Mouse (Mus musculus) hindbrain, embryonic 16.5 days (tissue): Measurements from ENCODE around the gene Dpp6. TPM values are rescaled to one million over a fixed set of nuclear protein-coding genes. Genes with fewer than 3 reads are reported as not detected.

Experiments used
- ATAC-seq: fragments of 200-750 bp; cut with Nextera tagmentation; 2 replicates; pipeline ENCODE4 v1.8.0; 2017; ENCODE audit warnings: moderate TSS enrichment, moderate library complexity
- H3K27ac ChIP-seq: fragments of 300-500 bp; sonication (generic); 2 replicates; pipeline ENCODE4 v1.5.1; 2014; ENCODE audit warnings: low read depth, mild to moderate bottlenecking, control low read depth, low read length, moderate library complexity
- H3K27me3 ChIP-seq: fragments of 300-500 bp; sonication (generic); replicated peaks from 2 replicates; pipeline ENCODE4 v1.6.1; 2014; ENCODE audit warnings: low read length; ENCODE audit not compliant: control insufficient read depth, insufficient read depth
- H3K36me3 ChIP-seq: fragments of 300-500 bp; sonication (generic); 2 replicates; pipeline ENCODE4 v1.6.1; 2014; ENCODE audit warnings: mild to moderate bottlenecking, low read length, moderate library complexity, mixed read lengths; ENCODE audit not compliant: control insufficient read depth, insufficient read depth
- H3K4me1 ChIP-seq: fragments of 300-500 bp; sonication (generic); 2 replicates; pipeline ENCODE4 v1.6.1; 2014; ENCODE audit warnings: low read depth, low read length; ENCODE audit not compliant: control insufficient read depth, insufficient read depth
- H3K4me2 ChIP-seq: fragments of 300-500 bp; sonication (generic); 2 replicates; pipeline ENCODE4 v1.6.1; 2014; ENCODE audit warnings: mild to moderate bottlenecking, low read length, control low read depth, moderate library complexity
- H3K4me3 ChIP-seq: fragments of 300-500 bp; sonication (generic); 2 replicates; pipeline ENCODE4 v1.5.1; 2014; ENCODE audit warnings: mild to moderate bottlenecking, low read length, control low read depth, moderate library complexity
- H3K9ac ChIP-seq: fragments of 300-500 bp; sonication (generic); 2 replicates; pipeline ENCODE4 v1.6.1; 2014; ENCODE audit warnings: low read depth, mild to moderate bottlenecking, control low read depth, low read length, moderate library complexity
- H3K9me3 ChIP-seq: fragments of 300-500 bp; sonication (generic); 2 replicates; pipeline ENCODE4 v1.6.1; 2014; ENCODE audit warnings: mild to moderate bottlenecking, low read length, moderate library complexity; ENCODE audit not compliant: control insufficient read depth
- WGBS: fragments of 180-500 bp; shearing (Covaris S2); extraction: QIAGEN DNeasy Blood & Tissue Kit; methylation state at CpG from one replicate; pipeline ENCODE4 v1.1.7; 2014; 5-methylcytosine and 5-hydroxymethylcytosine counted together
- polyA plus RNA-seq: library from polyadenylated mRNA; unstranded; fragments of >200 nt; fragmentation: Nextera tagmentation; extraction: Ambion mirVana; gene quantifications from 2 replicates; pipeline ENCODE4 v1.2.1, GENCODE M21; 2015

Gene Dpp6
- polyA plus RNA-seq, 1 experiment from 2014 or later, result 97.0 TPM

- H3K9me3 ChIP-seq, result no peaks in the 10 kb centered on the region
- no peaks in the 10 kb centered on the region for H3K4me1 ChIP-seq
- no peak overlapping the region for H3K9ac ChIP-seq
- H3K36me3 ChIP-seq, result no peaks in the 10 kb centered on the region
- H3K4me2 ChIP-seq, result no peak overlapping the region
- no peak overlapping the region for H3K4me3 ChIP-seq
- peak; percentile 43; the same call in 1 of the 2 replicates for ATAC-seq
- H3K27me3 ChIP-seq, result no peaks in the 10 kb centered on the region
- H3K27ac ChIP-seq, result no peak overlapping the region
- WGBS, result 60% methylated on average over 4 of the region's 4 CpGs
Observed at GRCm38 (mm10) chr5:27416571-27416970, 599.6 kb downstream of the Dpp6 start.

- Histone ChIP-seq H3K27me3 (no peaks in the 10 kb centered on the region), H3K9me3 (no peaks in the 10 kb centered on the region), H3K4me3 (no peak overlapping the region), H3K9ac (no peak overlapping the region), H3K4me1 (no peaks in the 10 kb centered on the region), H3K36me3 (no peaks in the 10 kb centered on the region), H3K4me2 (no peak overlapping the region), H3K27ac (no peak overlapping the region)
- no peak for ATAC-seq
- 68% methylated on average over 7 of the region's 7 CpGs for WGBS
Observed at GRCm38 (mm10) chr5:27417398-27417797, 600.4 kb downstream of the Dpp6 start.

- 85% methylated on average over 1 of the region's 1 CpGs for WGBS
- H3K9me3 ChIP-seq, result no peaks in the 10 kb centered on the region
- no peaks in the 10 kb centered on the region for H3K4me1 ChIP-seq
- no peak overlapping the region for H3K27ac ChIP-seq
- no peak overlapping the region for H3K4me3 ChIP-seq
- ATAC-seq, result no peak
- H3K4me2 ChIP-seq, result no peak overlapping the region
- H3K36me3 ChIP-seq, result no peaks in the 10 kb centered on the region
- no peaks in the 10 kb centered on the region for H3K27me3 ChIP-seq
- no peak overlapping the region for H3K9ac ChIP-seq
Observed at GRCm38 (mm10) chr5:27418856-27419255, 601.9 kb downstream of the Dpp6 start.

- 77% methylated on average over 4 of the region's 4 CpGs for WGBS
- no peaks in the 10 kb centered on the region for H3K4me1 ChIP-seq
- ATAC-seq, result no peak
- no peaks in the 10 kb centered on the region for H3K27me3 ChIP-seq
- H3K9ac ChIP-seq, result no peak overlapping the region
- no peak overlapping the region for H3K4me2 ChIP-seq
- no peaks in the 10 kb centered on the region for H3K9me3 ChIP-seq
- H3K4me3 ChIP-seq, result no peak overlapping the region
- no peak overlapping the region for H3K27ac ChIP-seq
- H3K36me3 ChIP-seq, result no peaks in the 10 kb centered on the region
Observed at GRCm38 (mm10) chr5:27421090-27421635, 604.2 kb downstream of the Dpp6 start.

- Histone ChIP-seq H3K4me2 (no peak overlapping the region), H3K9ac (no peak overlapping the region), H3K9me3 (no peaks in the 10 kb centered on the region), H3K27ac (no peak overlapping the region; the same call in 1 of the 2 replicates), H3K4me3 (no peak overlapping the region), H3K36me3 (no peaks in the 10 kb centered on the region), H3K4me1 (no peaks in the 10 kb centered on the region), H3K27me3 (no peaks in the 10 kb centered on the region)
- ATAC-seq, result peak; percentile 50; the same call in 1 of the 2 replicates
- 52% methylated on average over 3 of the region's 3 CpGs for WGBS
Observed at GRCm38 (mm10) chr5:27423766-27424165, 606.8 kb downstream of the Dpp6 start.

GRCm38 (mm10) chr5:27424484-27425080 is 607.6 kb downstream of the Dpp6 start:
- peak overlapping the region; percentile 37; the same call in 1 of the 2 replicates for H3K27ac ChIP-seq
- peak; percentile 76 for ATAC-seq
- 63% methylated on average over 3 of the region's 3 CpGs for WGBS

GRCm38 (mm10) chr5:27426200-27426599 is 609.2 kb downstream of the Dpp6 start:
- no peaks in the 10 kb centered on the region for H3K36me3 ChIP-seq
- H3K27ac ChIP-seq, result no peak overlapping the region
- H3K9me3 ChIP-seq, result no peaks in the 10 kb centered on the region
- ATAC-seq, result no peak
- H3K4me3 ChIP-seq, result no peak overlapping the region
- H3K27me3 ChIP-seq, result no peaks in the 10 kb centered on the region
- no peak overlapping the region for H3K4me2 ChIP-seq
- no peak overlapping the region for H3K9ac ChIP-seq
- WGBS, result 77% methylated on average over 1 of the region's 1 CpGs
- no peaks in the 10 kb centered on the region for H3K4me1 ChIP-seq

More at GRCm38 (mm10) chr5:27424484-27425080, 607.6 kb downstream of the Dpp6 start:
- Histone ChIP-seq H3K9ac (no peak overlapping the region), H3K4me1 (no peaks in the 10 kb centered on the region), H3K9me3 (no peaks in the 10 kb centered on the region), H3K4me2 (no peak overlapping the region), H3K27me3 (no peaks in the 10 kb centered on the region), H3K36me3 (no peaks in the 10 kb centered on the region), H3K4me3 (no peak overlapping the region)

- no peaks in the 10 kb centered on the region for H3K4me1 ChIP-seq
- H3K27me3 ChIP-seq, result no peaks in the 10 kb centered on the region
- no peak overlapping the region for H3K4me2 ChIP-seq
- H3K36me3 ChIP-seq, result no peaks in the 10 kb centered on the region; the same call in 1 of the 2 replicates
- no peak overlapping the region for H3K27ac ChIP-seq
- no peak overlapping the region for H3K9ac ChIP-seq
- H3K9me3 ChIP-seq, result no peaks in the 10 kb centered on the region
- no peak for ATAC-seq
- no peak overlapping the region for H3K4me3 ChIP-seq
Observed at GRCm38 (mm10) chr5:27433584-27433983, 616.6 kb downstream of the Dpp6 start.

GRCm38 (mm10) chr5:27453201-27453845 is 636.3 kb downstream of the Dpp6 start:
- Histone ChIP-seq H3K4me3 (no peak overlapping the region), H3K27ac (no peak overlapping the region), H3K36me3 (no peaks in the 10 kb centered on the region), H3K4me1 (no peaks in the 10 kb centered on the region), H3K4me2 (no peak overlapping the region), H3K27me3 (no peaks in the 10 kb centered on the region), H3K9me3 (no peaks in the 10 kb centered on the region), H3K9ac (no peak overlapping the region)
- 39% methylated on average over 3 of the region's 3 CpGs for WGBS
- no peak; the same call in 1 of the 2 replicates for ATAC-seq
